Mouse (Mus musculus) urinary bladder, adult 18-20 months (tissue): Measurements from ENCODE around the gene Vegfb.

Experiments
- DNase-seq, 2 experiments: peaks; one replicate each; pipeline ENCODE4 v3.0.0; 2022; ENCODE audit warnings: low spot score in 2 of 2, mixed read lengths in 2 of 2

The Vegfb gene

GRCm38 (mm10) chr19:6972247-6972917 lies 15.1 kb downstream of the Vegfb start:
- DNase-seq: no peak

DNA sequence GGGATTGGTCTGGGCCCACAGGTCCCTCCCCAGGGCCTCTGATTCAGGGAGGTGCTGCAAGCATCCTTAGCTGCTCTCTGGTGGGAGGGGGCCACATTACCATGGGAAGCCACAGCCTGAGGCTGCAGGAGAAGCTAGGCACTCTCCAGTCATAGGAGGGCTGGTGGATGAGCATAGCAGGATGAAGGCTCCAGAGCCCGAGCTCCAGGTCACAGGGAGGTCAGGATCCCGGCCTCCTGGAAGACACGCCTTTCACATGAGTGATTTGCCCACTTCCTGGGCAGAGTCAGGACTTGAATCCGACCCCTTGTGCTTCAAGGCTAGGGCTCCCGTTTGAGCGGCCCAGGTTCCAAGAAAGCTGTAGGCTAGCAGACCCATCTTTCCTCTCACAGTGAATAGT lies 15.8 kb downstream of the Vegfb start:
- no peak for DNase-seq

- no peak for DNase-seq
Observed at GRCm38 (mm10) chr19:6970460-6971085, 16.9 kb downstream of the Vegfb start.

DNA sequence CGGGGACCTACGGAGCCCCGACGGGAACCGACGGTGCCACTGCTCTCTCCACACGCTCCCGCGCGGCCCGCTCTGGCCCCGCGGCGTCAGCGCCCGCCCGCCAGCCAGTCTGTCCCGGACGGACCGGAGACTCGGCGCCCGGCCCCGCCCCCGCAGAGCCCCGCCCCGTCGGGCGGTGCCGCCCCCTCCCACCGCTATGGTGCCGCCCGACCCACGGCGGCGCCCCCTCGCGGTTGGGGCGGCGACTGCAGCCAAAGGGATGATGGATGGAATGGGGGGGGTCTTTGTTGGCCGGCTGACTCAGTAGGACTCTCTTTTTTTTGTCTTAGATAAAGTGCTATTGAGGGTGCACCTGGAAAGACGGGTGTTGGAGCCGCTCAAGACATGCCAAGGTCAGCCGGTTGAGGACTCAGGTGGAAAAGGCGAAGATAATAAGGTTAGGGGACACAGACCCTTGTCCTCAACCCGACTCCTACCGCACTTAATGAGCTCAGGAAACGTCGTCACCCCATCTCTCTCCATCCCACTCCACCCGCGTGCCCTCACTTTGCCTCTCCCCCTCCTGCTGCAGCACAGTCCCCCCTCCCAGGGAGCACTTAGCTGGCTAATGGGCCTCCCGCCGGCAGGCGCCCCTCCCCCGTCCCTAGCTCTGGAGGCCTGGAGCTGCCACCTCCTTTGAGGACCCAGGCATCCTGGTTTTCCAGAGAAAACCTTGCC lies 17.6 kb downstream of the Vegfb start:
- DNase-seq: peak; percentile 66 to 68

- DNase-seq: no peak
Observed at GRCm38 (mm10) chr19:6969291-6969664, 18.2 kb downstream of the Vegfb start.

- DNase-seq: no peak
Observed at GRCm38 (mm10) chr19:6968491-6969271, 18.8 kb downstream of the Vegfb start.

GRCm38 (mm10) chr19:6956461-6956860 lies 31.0 kb downstream of the Vegfb start:
- no peak for DNase-seq

- no peak for DNase-seq
Observed at GRCm38 (mm10) chr19:6955424-6955823, 32.0 kb downstream of the Vegfb start.

DNA sequence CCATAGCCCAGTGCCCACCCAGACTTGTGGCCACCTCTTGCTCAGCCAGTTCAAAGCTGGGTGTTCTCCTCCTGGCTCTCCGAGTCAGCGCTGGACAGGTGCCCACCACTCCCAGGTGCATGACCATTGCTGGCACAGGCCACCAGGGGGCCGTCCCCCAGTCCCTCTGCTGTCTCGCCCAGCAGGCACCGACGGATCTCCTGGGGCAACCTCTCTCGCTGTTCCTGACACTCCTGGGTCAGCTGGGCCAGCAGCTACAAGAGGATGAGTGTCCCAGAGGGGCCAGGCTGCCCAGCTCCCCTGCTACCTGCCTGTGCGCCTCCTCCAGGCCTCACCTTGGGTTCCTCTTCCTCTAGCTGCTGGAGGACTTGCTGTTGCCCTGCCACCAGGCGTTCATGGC lies 33.4 kb downstream of the Vegfb start:
- DNase-seq: peak in 1 of 2 experiments; percentile 32

- peak; percentile 60 to 79 for DNase-seq
Observed at GRCm38 (mm10) chr19:6952712-6953037, 34.8 kb downstream of the Vegfb start.

DNA sequence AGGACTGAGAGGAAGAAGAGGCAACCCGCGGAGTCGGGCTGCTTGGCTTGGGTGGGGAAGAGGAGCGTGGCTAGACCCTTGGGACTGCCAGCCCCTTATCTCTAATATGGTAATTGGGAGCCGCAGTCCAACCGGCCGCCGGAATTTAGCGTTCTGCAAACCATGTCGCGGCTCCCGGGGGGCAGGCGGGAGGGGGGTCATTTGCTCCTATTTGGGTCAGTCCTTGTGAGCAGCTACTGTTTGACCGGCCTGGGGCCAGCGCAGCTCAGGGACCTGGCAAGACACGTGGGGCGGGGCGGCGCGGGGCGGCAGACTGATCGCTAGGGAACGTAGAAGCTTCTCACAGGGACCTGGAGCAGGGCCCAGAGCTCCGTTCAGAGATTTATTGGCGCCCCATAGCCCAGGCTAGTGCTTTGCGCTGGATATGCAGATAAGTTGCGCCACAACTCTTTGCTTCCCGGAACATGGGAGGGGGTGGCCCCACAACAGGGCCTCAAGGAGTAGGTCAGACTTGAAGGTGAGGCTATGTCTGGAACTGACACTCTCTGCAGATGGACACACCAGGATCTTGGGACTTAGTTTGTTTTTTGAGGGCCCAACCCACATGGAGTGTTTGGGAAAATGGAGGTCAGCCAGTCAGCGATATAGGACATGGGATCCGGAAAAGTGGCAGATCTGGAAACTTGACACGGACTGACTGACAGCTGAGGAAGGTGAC lies 35.3 kb downstream of the Vegfb start:
- peak; percentile 78 to 79 for DNase-seq

- DNase-seq: peak; percentile 88 to 95
Observed at GRCm38 (mm10) chr19:6951381-6951968, 36.0 kb downstream of the Vegfb start.

DNA sequence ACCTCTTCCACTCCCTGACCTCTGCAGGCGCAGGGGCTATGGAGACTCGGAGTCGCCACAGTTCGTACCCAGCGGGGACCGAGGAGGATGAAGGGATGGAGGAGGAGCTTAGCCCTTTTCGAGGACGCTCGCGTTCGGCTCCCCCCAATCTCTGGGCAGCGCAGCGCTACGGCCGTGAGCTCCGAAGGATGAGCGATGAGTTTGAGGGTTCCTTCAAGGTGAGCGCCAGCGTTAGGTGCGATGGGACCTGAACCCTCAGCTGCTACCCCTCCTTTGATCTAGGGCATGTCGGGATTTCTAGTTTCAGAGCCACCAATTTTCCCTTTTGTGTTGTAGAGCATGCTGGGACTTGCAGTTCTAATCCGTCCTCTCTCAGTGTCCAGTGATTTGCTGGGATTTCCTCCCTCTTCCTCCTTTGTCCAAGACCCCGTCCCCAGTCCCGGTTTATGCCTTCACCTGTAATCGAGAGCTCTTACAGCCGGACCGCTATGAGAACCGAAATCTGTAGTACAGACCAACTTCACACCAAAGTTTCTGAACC lies 36.8 kb downstream of the Vegfb start:
- DNase-seq: peak; percentile 41 to 66

- DNase-seq: no peak
Observed at GRCm38 (mm10) chr19:6949951-6950350, 37.5 kb downstream of the Vegfb start.

GRCm38 (mm10) chr19:6949532-6949931 lies 37.9 kb downstream of the Vegfb start:
- DNase-seq: no peak

DNA sequence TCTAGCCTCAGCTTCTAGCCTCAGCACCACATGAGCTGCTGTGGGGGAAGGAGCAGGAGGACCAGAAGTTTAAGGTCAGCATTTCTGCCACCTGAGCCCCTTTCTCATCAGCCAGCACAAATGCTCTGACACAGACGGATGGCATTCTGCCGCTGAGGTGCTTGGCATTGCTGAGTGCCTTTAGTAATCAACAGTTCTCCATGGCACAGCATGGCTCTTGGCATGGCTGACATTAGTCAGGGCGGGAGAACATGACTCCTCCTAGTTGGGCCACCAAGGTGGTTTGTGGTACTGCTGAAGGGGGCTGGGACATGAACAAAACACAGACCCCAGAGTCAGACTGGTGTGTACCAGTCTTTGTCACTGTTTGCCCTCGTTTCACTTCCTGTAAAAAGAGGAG lies 39.3 kb downstream of the Vegfb start:
- no peak for DNase-seq

GRCm38 (mm10) chr19:6947742-6948141 lies 39.7 kb downstream of the Vegfb start:
- DNase-seq: no peak

- DNase-seq: no peak
Observed at GRCm38 (mm10) chr19:6943709-6944108, 43.7 kb downstream of the Vegfb start.

- no peak for DNase-seq
Observed at GRCm38 (mm10) chr19:6942764-6943163, 44.7 kb downstream of the Vegfb start.

DNA sequence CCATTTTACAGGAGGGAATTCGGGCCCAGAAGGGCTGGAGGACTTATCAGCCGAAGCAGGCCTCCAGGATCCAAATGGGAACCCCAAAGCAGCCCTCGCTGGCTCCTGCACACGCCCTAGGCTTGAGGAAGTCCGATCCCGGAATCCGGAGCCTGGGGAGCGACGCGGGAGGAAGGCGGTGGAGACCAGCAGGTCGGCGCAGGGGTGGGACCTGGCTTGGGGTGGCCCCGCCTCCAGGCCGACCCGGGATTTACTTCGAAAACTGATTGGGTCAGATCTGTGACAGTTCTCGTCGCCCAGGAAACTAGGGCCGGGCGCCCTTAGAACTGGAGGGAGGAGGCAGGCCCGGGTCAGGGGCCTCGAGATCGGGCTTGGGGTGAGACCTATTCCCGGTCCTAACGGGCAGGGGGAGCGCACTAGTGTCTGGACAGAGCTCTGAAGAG lies 45.2 kb downstream of the Vegfb start, which contains the start of gene Gpr137:
Gene Gpr137, minus strand, starts transcription at position 232 of the 443 bp plus-strand sequence.
- DNase-seq: peak; percentile 91 to 95
